Mouse (Mus musculus): ENCODE data around the gene Fam13a. TPM values are rescaled to one million over a fixed set of nuclear protein-coding genes. Genes with fewer than 3 reads are reported as not detected.

Fam13a gene
- total RNA-seq, 4 experiments from 2014 or later: 6.1 to 13.4 (median 11.9) TPM

DNA sequence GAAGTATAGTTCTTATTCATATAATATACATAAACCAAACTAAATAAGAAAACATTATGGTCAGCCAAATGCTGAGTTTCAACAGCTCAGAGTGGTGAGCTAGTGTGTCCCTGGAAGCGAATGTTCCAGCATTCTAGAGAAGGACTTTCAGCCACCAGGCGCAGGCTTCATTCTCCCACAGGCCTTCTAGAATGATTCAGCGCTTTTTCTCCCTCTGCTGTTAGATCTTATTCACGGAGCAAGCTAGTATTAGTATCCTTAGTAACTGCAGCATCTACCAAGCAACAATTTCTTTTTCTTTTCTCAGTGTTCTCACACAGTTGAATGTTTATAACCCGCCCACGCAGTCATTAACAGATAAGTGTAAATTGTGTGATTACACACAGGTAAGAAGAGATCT lies 142.1 kb downstream of the Fam13a start:
- DNase-seq (ENCODE audit: low spot score in 2 of 2): no peak

Other genes with a start within 250 kb of the Fam13a start
- 10 to 100 TPM; 20.6 to 60.0 (median 34.2) TPM for gene Herc3, start 193.1 kb downstream of the Fam13a start, total RNA-seq (2022)
- under 1 TPM in 3 of 4 experiments, not detected in 1; 0.17 to 0.40 (median 0.34) TPM for gene Nap1l5, start 117.5 kb downstream of the Fam13a start, total RNA-seq (2022)
- 10 to 100 TPM in 3 of 4 experiments, 1 to 10 TPM in 1; 9.6 to 11.9 (median 11.0) TPM for gene Tigd2, start 184.3 kb upstream of the Fam13a start, total RNA-seq (2022)